Mouse (Mus musculus): ENCODE measurements around the gene Slc35f3.

- TF ChIP-seq CTCF (IDR thresholded peaks at IDR 0.05; ENCODE audit: control insufficient read depth, insufficient read depth, insufficient replicate concordance, low read depth, low read length) (no peak), POLR2A (IDR thresholded peaks at IDR 0.05; ENCODE audit: control insufficient read depth, low read depth, low read length) (no peak)
These were observed 25.9 kb upstream of the Slc35f3 start for GRCm38 (mm10) chr8:126272445-126272844.

Measured in testis, adult 2 months (tissue).